Mouse (Mus musculus): ENCODE data around the gene Fv1.

- no peak for TF ChIP-seq EP300 (optimal IDR thresholded peaks at IDR 0.05)
- TF ChIP-seq CTCF (IDR thresholded peaks at IDR 0.05; ENCODE audit: low read depth): no peak
Measured at GRCm38 (mm10) chr4:147887277-147887676, 18.5 kb downstream of the Fv1 start.

Data from stomach, postnatal 0 days (tissue).